Mouse (Mus musculus) lung, embryonic 14.5 days (tissue): ENCODE data around the gene Ndufb6. TPM values are rescaled to one million over a fixed set of nuclear protein-coding genes. Genes with fewer than 3 reads are reported as not detected.
A peak's percentile ranks its signal among the peaks of the same experiment; 100 is the strongest.

Experiments
- ATAC-seq: fragments of 200-750 bp; cut with Nextera tagmentation; 2 replicates; pipeline ENCODE4 v1.8.0; 2017; ENCODE audit warnings: mild to moderate bottlenecking, moderate TSS enrichment, moderate library complexity; ENCODE audit not compliant: insufficient read depth
- DNase-seq: peaks from one replicate; pipeline ENCODE4 v3.0.0-alpha.2; 2015
- H3K27ac ChIP-seq: fragments of 300-500 bp; sonication (generic); 2 replicates; pipeline ENCODE4 v1.5.1; 2014; ENCODE audit warnings: low read depth, mild to moderate bottlenecking, moderate library complexity
- H3K27me3 ChIP-seq: fragments of 300-500 bp; sonication (generic); 2 replicates; pipeline ENCODE4 v1.6.1; 2014; ENCODE audit warnings: low read length, control low read depth; ENCODE audit not compliant: insufficient read depth
- H3K36me3 ChIP-seq: fragments of 300-500 bp; sonication (generic); 2 replicates; pipeline ENCODE4 v1.6.1; 2014; ENCODE audit warnings: control low read depth; ENCODE audit not compliant: insufficient read depth
- H3K4me1 ChIP-seq: fragments of 300-500 bp; sonication (generic); 2 replicates; pipeline ENCODE4 v1.6.1; 2014; ENCODE audit warnings: antibody characterized with exemption, control low read depth; ENCODE audit not compliant: insufficient read depth
- H3K4me2 ChIP-seq: fragments of 300-500 bp; sonication (generic); 2 replicates; pipeline ENCODE4 v1.6.1; 2014; ENCODE audit warnings: mild to moderate bottlenecking
- H3K4me3 ChIP-seq: fragments of 300-500 bp; sonication (generic); 2 replicates; pipeline ENCODE4 v1.5.1; 2014; ENCODE audit warnings: low read depth, low read length
- H3K9ac ChIP-seq: fragments of 300-500 bp; sonication (generic); 2 replicates; pipeline ENCODE4 v1.6.1; 2014
- H3K9me3 ChIP-seq: fragments of 300-500 bp; sonication (generic); 2 replicates; pipeline ENCODE4 v1.6.1; 2016; ENCODE audit warnings: low read depth, low read length, control low read depth
- CTCF ChIP-seq: IDR thresholded peaks from 2 replicates; pipeline ENCODE4 v1.5.1; 2016; ENCODE audit warnings: antibody characterized with exemption, low read depth
- WGBS: fragments of 180-500 bp; shearing (Covaris S2); extraction: QIAGEN DNeasy Blood & Tissue Kit; methylation state at CpG from one replicate; pipeline ENCODE4 v1.1.7; 2014; 5-methylcytosine and 5-hydroxymethylcytosine counted together
- polyA plus RNA-seq: library from polyadenylated mRNA; unstranded; fragments of >200 nt; fragmentation: Nextera tagmentation; extraction: Ambion mirVana; gene quantifications from 2 replicates; pipeline ENCODE4 v1.2.1, GENCODE M21; 2014

Gene Ndufb6
- polyA plus RNA-seq, 1 experiment from 2014 or later: 284 TPM

DNA sequence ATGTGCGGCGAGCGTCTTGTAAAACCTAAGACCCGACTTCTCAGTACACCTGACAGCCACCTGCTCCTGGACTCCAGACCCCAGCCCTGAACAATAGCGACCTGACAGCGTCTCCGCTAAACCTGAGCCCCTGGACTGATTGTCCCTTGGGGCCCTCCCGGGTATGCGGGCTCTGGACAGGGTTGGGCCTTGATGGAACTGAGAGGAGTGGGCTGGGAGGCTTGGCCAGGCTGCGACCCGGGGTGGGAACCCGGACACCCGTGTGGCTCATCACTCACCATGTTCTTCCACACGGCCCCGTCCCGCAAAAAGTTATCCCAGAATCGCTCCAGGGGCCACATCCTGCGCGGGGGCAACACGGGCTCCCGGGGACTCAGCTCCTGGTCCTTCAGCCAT is 343 bp downstream of the Ndufb6 start:
- H3K4me2 ChIP-seq: peak overlapping the region; percentile 70
- ATAC-seq: peak; percentile 74
- WGBS: under 1% methylated on average over 21 of the region's 21 CpGs
- H3K27ac ChIP-seq: no peak overlapping the region; the same call in 1 of the 2 replicates
- peaks cover 4% of the 10 kb centered on the region; the same call in 1 of the 2 replicates for H3K4me1 ChIP-seq
- no peaks in the 10 kb centered on the region for H3K27me3 ChIP-seq
- no peak for TF ChIP-seq CTCF
- no peak for DNase-seq
- peaks cover 15% of the 10 kb centered on the region for H3K36me3 ChIP-seq
- H3K9me3 ChIP-seq: no peaks in the 10 kb centered on the region
- H3K4me3 ChIP-seq: peak overlapping the region; percentile 76
- peak overlapping the region; percentile 84 for H3K9ac ChIP-seq

DNA sequence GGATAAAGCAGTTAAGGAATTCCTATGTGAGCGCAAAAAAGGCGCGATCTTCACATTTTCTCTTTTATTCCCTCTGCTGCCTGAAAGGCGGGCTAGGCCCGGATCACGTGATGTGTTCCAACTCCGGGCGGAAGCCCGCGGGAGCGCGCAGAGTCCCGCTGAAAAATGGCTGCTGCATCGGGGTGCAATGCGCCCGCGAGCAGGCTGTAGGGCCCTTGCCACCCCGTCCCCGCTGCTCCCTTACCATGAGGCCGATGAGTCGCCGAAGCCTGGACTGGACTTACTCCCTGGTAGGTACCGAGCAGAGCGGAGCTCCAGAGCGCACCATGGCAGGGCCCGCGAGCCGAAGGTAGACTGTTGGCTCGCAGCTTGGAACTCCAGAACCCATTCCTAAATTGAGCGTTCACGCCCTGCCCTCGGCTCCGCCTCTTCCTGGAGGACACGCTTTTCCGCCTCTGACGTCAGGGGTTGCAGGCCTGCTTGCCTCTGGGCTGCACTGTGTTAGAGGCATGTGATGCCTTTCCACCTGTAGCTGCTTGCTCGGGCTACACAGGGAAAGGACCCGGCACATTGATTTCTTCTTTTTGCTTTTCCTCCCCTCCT is 9.7 kb downstream of the Ndufb6 start, which contains the start of the genes Smim27 and Topors:
Gene Smim27 (plus strand): TSS at position 150 of the 603 bp plus-strand sequence.
Gene Topors (minus strand): TSS at position 421 of the 603 bp plus-strand sequence.
- H3K36me3 ChIP-seq: peaks cover 44% of the 10 kb centered on the region
- peak within 1 kb of the TSS; percentile 94 for H3K4me2 ChIP-seq
- H3K9me3 ChIP-seq: no peaks in the 10 kb centered on the region
- H3K4me1 ChIP-seq: 0 out of 2 replicates have a peak, but pooled peaks cover 4% of the 10 kb centered on the region
- TF ChIP-seq CTCF: no peak
- 0% methylated on average over 38 of the region's 38 CpGs for WGBS
- DNase-seq: peak; percentile 98
- peak; percentile 96 for ATAC-seq
- H3K27ac ChIP-seq: peak within 1 kb of the TSS; percentile 97
- H3K27me3 ChIP-seq: no peaks in the 10 kb centered on the region
- H3K9ac ChIP-seq: peak within 1 kb of the TSS; percentile 83
- H3K4me3 ChIP-seq: peak within 1 kb of the TSS; percentile 67

DNA sequence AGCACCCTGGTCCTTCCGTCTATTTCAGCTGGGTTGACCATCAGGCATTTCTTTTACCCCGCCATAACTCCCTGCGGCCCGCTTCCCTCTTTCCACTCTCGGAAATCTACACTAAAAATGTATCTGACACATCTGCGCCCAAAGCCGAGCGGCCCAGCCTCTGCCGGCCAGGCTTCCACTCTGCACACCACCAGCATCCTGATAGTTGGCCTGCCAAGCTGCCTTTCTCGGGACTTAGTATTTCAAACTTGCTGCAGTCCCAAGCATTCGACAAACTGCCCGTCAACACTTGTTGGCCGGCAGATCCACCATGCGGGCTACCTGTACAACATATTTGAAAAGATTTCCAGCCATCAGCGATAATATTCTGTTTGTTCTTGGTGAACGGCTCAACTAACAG is 10.4 kb downstream of the Ndufb6 start:
- H3K4me3 ChIP-seq: peak overlapping the region; percentile 67
- no peaks in the 10 kb centered on the region for H3K27me3 ChIP-seq
- H3K9me3 ChIP-seq: no peaks in the 10 kb centered on the region
- under 1% methylated on average over 16 of the region's 16 CpGs for WGBS
- peak overlapping the region; percentile 94 for H3K4me2 ChIP-seq
- peak overlapping the region; percentile 83 for H3K9ac ChIP-seq
- ATAC-seq (peak; percentile 1; the same call in 1 of the 2 replicates), DNase-seq (no peak)
- H3K36me3 ChIP-seq: peaks cover 45% of the 10 kb centered on the region
- no peak for TF ChIP-seq CTCF
- H3K27ac ChIP-seq: peak overlapping the region; percentile 97
- H3K4me1 ChIP-seq: 0 out of 2 replicates have a peak, but pooled peaks cover 4% of the 10 kb centered on the region

DNA sequence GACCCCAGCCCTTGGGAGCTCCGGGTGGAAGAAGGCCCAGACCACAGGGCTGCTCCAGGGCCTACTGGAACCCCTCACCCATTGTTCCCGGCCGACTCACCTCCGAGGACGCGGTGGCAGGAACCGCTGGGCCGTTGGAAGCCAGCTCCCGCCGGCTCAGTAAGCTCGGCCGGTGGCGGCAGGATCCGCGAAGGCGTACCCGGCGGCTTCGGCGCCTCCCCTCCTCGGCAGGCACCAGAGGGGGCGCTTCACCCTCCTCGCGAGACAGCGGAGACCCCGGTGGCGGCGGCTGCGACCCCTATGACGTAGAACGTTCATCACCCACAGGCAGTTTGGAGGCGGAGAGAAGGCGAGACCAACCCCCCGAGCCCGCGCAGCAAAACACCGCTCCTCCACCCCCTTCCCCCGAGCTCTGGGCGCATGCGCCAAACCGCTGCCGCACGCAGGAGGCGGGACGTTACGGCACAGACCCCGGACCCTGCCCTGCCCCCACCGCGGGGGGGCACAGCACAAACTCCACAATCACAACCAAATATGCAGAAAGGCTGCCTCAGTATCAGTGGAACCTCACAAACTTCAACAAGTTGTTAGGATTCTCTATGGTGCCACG is 10.9 kb downstream of the Ndufb6 start:
- Histone ChIP-seq H3K9ac (peak overlapping the region; percentile 83), H3K4me3 (peak overlapping the region; percentile 67), H3K36me3 (peaks cover 43% of the 10 kb centered on the region), H3K9me3 (no peaks in the 10 kb centered on the region), H3K27ac (peak overlapping the region; percentile 97), H3K27me3 (no peaks in the 10 kb centered on the region), H3K4me1 (0 out of 2 replicates have a peak, but pooled peaks cover 4% of the 10 kb centered on the region), H3K4me2 (peak overlapping the region; percentile 94)
- WGBS: under 1% methylated on average over 50 of the region's 50 CpGs
- DNase-seq: peak; percentile 96
- peak; percentile 34 for TF ChIP-seq CTCF
- peak; percentile 79 for ATAC-seq

DNA sequence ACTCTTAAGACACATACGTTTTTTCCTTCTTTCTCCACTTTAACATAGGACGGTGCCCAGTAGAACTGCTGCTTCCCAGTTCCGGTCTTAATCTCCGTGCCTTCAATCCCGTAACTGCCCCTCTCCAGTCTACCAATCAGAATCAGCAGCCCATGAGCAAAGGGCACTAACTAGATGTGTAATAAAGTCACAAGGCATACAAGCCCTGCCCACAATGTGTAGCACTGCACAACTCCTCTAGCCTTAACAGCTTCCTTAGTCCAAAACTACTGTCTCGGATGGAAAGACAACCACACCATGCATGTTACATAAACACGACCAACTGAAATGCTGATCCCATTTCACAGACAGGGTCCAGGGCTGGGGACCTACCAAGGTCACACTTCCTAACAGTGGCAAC is 11.5 kb downstream of the Ndufb6 start:
- H3K9me3 ChIP-seq: no peaks in the 10 kb centered on the region
- WGBS: 63% methylated on average over 7 of the region's 7 CpGs

DNA sequence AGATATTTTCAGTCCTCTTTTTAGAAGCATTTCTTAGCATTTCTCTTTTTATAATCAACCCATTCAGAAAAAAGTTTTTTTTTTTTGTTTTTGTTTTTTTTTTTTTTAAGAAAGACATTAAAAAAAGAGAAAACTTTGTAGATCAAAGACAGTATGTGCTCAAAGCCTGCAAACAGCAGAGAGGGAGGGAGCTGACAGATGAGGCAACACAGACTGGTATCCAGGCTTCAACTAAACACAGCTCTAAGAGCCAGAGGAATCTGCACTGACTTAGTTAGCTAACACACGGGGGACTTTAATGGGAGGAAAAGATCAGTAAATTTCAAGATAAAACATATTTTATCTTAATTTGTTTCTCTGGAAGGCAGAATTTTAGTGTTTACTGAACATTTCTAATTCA is 14.9 kb downstream of the Ndufb6 start:
- 51% methylated on average over 1 of the region's 1 CpGs for WGBS
- no peak for ATAC-seq
- DNase-seq: no peak
- no peak overlapping the region for H3K4me2 ChIP-seq
- H3K27ac ChIP-seq: no peak overlapping the region
- H3K36me3 ChIP-seq: peaks cover 71% of the 10 kb centered on the region
- H3K9me3 ChIP-seq: no peaks in the 10 kb centered on the region
- H3K9ac ChIP-seq: no peak overlapping the region
- no peak for TF ChIP-seq CTCF
- H3K4me1 ChIP-seq: 0 out of 2 replicates have a peak, but pooled peaks cover 4% of the 10 kb centered on the region
- H3K4me3 ChIP-seq: no peak overlapping the region
- H3K27me3 ChIP-seq: no peaks in the 10 kb centered on the region

More for the DNA sequence above, 11.5 kb downstream of the Ndufb6 start:
- DNase-seq (no peak), ATAC-seq (no peak)
- Histone ChIP-seq H3K4me2 (peak overlapping the region; percentile 94), H3K9ac (peak overlapping the region; percentile 83), H3K4me1 (0 out of 2 replicates have a peak, but pooled peaks cover 4% of the 10 kb centered on the region), H3K27me3 (no peaks in the 10 kb centered on the region), H3K4me3 (peak overlapping the region; percentile 67), H3K36me3 (peaks cover 46% of the 10 kb centered on the region), H3K27ac (peak overlapping the region; percentile 97; the same call in 1 of the 2 replicates)
- TF ChIP-seq CTCF: no peak

DNA sequence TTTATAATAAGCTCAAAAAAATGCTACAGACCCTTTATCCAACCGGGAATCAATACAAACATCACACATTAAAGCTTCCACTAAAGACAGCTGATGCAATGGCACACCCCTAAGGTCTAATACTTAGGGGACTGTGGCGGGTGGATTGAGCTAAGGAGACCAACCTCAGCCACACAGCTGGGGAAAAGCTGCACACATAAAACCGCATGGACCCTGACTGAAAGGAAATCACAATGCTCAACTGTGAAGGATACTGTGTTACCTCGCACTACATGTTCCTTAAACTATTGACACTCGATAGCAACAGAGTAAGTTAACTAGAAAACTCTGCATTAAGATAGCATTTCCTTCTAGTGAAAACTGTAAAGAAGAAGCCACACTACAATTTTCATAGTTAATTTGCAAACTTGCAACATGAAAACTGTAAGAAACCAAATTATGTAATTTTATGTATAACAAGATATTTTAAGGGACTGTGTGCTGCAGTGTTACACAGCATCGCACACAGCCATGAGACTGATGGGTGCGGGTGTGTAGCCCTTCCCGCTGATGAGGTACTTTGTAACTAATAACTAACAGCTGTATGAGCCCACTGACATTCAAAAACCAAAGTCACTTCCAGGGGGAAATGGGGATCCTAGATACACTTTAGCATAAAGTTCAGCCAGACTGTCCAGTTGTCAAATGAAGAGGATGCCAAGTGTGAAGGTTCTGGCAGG is 24.7 kb downstream of the Ndufb6 start:
- ATAC-seq: no peak
- H3K4me1 ChIP-seq: no peaks in the 10 kb centered on the region

More for the DNA sequence above, 24.7 kb downstream of the Ndufb6 start:
- Histone ChIP-seq H3K4me3 (no peak overlapping the region), H3K9ac (no peak overlapping the region), H3K4me2 (no peak overlapping the region), H3K9me3 (no peaks in the 10 kb centered on the region), H3K27ac (no peak overlapping the region), H3K36me3 (peaks cover 16% of the 10 kb centered on the region), H3K27me3 (no peaks in the 10 kb centered on the region)
- no peak for TF ChIP-seq CTCF
- 79% methylated on average over 8 of the region's 8 CpGs for WGBS
- no peak for DNase-seq
